Mouse (Mus musculus) cerebellum, adult 9-10 months (tissue): ENCODE results near the gene Lhpp.

ENCODE experiments used
- DNase-seq: peaks from one replicate; pipeline ENCODE4 v3.0.0; 2022

The Lhpp gene

GRCm38 (mm10) chr7:132747096-132747495, 136.7 kb downstream of the Lhpp start:
- DNase-seq, result peak; percentile 82

- no peak for DNase-seq
Measured at GRCm38 (mm10) chr7:132748076-132748769, 137.8 kb downstream of the Lhpp start.

DNA sequence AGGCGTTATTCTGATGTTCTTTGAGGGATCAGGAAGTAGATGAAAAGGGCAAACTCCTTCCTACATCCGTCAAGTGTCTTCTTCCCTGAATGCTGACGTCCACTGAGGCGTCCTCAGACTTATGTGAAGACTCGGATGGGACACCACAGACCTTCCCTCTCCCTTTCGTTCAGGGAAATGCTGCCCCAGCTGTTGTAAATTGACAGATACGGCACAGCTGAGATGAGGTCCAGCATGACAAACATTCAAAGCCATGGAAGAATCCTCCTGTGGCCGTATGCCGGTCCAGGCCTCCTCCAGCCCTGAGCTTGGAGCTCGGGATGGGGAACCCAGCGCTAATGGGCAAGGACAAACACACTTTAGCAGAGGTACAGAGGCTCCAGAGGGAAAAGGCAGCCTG, 139.1 kb downstream of the Lhpp start:
- DNase-seq, result no peak

DNA sequence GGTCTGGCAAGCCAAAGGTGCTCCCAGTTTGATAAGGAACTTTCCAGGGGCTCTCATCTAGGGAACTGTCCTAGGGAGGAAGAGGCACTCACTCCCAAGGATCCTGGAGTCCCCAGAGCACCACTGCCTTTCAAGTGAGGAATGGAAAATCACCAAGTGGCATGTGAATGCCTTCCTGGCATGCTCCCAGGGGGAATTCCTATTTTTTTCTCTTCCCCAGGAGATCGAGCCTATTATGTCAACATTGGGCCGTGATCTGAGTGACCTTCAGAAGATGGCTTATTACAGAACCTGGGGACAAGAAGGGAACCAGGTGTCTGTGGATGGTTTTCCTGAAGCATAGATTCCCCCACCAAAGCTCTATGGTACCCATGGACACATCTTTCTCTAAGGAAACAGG, 141.3 kb downstream of the Lhpp start:
- DNase-seq, result no peak

DNA sequence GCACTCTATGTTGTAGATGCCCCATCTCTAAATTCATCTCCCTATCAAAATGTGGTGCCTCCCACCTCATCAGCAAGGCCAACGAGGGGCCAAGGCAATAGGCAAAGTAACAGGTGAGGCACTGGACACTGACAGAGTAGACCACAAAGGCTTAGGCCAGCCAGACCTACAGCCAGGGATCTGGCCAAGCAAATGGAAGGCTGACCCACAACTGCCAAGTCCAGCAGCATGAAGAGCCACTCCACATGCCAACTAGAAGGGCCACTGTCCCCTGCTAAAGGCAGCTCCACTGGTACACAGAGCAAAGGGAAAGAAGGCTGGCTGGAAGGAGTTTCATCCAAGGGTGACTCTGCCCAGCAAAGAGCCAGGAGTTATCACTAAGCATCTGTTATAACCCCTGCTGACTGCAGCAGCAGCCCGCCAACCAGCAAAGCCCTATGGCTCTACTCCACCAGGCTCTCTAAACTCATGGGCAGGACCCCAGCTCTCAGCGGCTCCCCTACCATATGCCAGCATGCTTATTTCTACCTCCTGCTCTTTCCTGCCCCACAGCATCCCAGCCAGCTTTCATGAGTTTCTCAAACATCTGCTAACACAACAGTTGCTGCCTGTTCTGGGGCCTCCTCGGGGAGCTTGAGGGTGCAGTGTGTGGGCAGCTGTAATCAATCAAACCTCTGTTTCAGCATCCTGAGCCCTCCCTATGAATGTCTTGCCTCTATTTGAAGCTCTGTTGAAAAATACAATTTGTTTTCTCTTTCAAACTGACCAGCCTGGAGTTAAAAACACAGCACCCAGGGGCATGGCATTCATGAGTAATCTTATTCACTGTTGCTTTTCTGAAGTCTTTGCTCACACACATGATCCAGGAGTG, 143.3 kb downstream of the Lhpp start:
- DNase-seq, result no peak

- no peak for DNase-seq
Measured at GRCm38 (mm10) chr7:132754389-132754750, 143.9 kb downstream of the Lhpp start.
